Mouse (Mus musculus) testis, adult 2 months (tissue): ENCODE data around the gene Wdr4.

Source experiments
- CTCF ChIP-seq: fragments of 200-500 bp; IDR thresholded peaks from 2 replicates; pipeline ENCODE4 v1.5.1; 2012; ENCODE audit warnings: low read depth, mild to moderate bottlenecking, inconsistent platforms, low read length, moderate library complexity; ENCODE audit not compliant: control insufficient read depth, insufficient read depth, insufficient replicate concordance
- POLR2A ChIP-seq: fragments of 200-500 bp; IDR thresholded peaks from 2 replicates; pipeline ENCODE4 v1.6.1; 2012; ENCODE audit warnings: low read depth, mild to moderate bottlenecking, inconsistent platforms, low read length, moderate library complexity; ENCODE audit not compliant: control insufficient read depth

DNA sequence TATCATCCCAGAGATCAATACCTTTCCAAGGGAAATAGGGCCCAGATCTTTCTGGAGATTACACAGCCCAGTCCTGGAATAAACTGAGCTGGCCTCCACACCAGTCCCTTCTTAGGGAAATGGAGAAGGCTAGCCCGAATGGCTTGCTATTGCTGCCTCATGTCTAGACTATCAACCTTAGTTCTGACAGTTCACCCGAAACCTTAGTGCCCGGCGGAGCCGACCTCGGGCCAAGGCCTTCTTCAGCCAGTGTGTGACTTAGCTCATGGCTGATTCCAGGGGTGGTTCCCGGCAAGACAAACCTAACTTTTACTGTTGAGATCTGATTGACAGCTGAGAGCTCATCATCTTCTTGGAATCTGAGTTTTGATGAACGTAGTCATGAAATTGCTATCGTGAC, 65.7 kb downstream of the Wdr4 start:
- TF ChIP-seq CTCF, result no peak
- no peak for TF ChIP-seq POLR2A
